Mouse (Mus musculus) heart, embryonic 13.5 days (tissue): ENCODE measurements at regions not wholly inside any gene's neighbourhood (a gene's known extent, or its start where the extent isn't known, plus 50 kb on each side); places are given as distances from the start of the nearest gene placed in this dataset.

Experiments
- ATAC-seq: fragments of 200-750 bp; cut with Nextera tagmentation; 2 replicates; pipeline ENCODE4 v1.8.0; 2017; ENCODE audit warnings: moderate TSS enrichment; ENCODE audit not compliant: insufficient number of reproducible peaks, low FRiP score, low TSS enrichment; ENCODE audit errors: extremely low read depth
- H3K27ac ChIP-seq: fragments of 300-500 bp; sonication (generic); replicated peaks from 2 replicates; pipeline ENCODE4 v1.5.1; 2015; ENCODE audit warnings: moderate library complexity, mild to moderate bottlenecking, inconsistent platforms
- H3K27me3 ChIP-seq: fragments of 300-500 bp; sonication (generic); replicated peaks from 2 replicates; pipeline ENCODE4 v1.6.1; 2015; ENCODE audit warnings: mild to moderate bottlenecking, inconsistent platforms
- H3K36me3 ChIP-seq: fragments of 300-500 bp; sonication (generic); 2 replicates; pipeline ENCODE4 v1.6.1; 2015; ENCODE audit warnings: mild to moderate bottlenecking, inconsistent platforms
- H3K4me1 ChIP-seq: fragments of 300-500 bp; sonication (generic); 2 replicates; pipeline ENCODE4 v1.6.1; 2015; ENCODE audit warnings: inconsistent platforms
- H3K4me2 ChIP-seq: fragments of 300-500 bp; sonication (generic); 2 replicates; pipeline ENCODE4 v1.6.1; 2015; ENCODE audit warnings: inconsistent platforms, mild to moderate bottlenecking, moderate library complexity
- H3K4me3 ChIP-seq: fragments of 300-500 bp; sonication (generic); 2 replicates; pipeline ENCODE4 v1.5.1; 2015; ENCODE audit warnings: moderate library complexity, mild to moderate bottlenecking, inconsistent platforms
- H3K9ac ChIP-seq: fragments of 300-500 bp; sonication (generic); 2 replicates; pipeline ENCODE4 v1.6.1; 2015; ENCODE audit warnings: inconsistent platforms, mild to moderate bottlenecking, moderate library complexity
- H3K9me3 ChIP-seq: fragments of 300-500 bp; sonication (generic); 2 replicates; pipeline ENCODE4 v1.6.1; 2016; ENCODE audit warnings: inconsistent platforms
- WGBS: fragments of 180-500 bp; shearing (Covaris S2); methylation state at CpG from one replicate; pipeline ENCODE4 v1.1.7; 2015; ENCODE audit warnings: mixed read lengths; 5-methylcytosine and 5-hydroxymethylcytosine counted together

- Histone ChIP-seq H3K27me3 (no peaks in the 10 kb centered on the region), H3K9me3 (peaks cover 22% of the 10 kb centered on the region), H3K9ac (no peak overlapping the region), H3K4me2 (no peak overlapping the region), H3K27ac (no peak overlapping the region), H3K4me1 (peaks cover 4% of the 10 kb centered on the region; the same call in 1 of the 2 replicates), H3K36me3 (no peaks in the 10 kb centered on the region), H3K4me3 (no peak overlapping the region)
- 84% methylated on average over 8 of the region's 8 CpGs for WGBS
- ATAC-seq = no peak
These were observed 75.1 kb upstream of the Atp2b1 start for GRCm38 (mm10) chr10:98838926-98839679.

- 90% methylated on average over 11 of the region's 11 CpGs for WGBS
- Histone ChIP-seq H3K4me1 (peaks cover 4% of the 10 kb centered on the region; the same call in 1 of the 2 replicates), H3K9ac (no peak overlapping the region), H3K27ac (no peak overlapping the region), H3K9me3 (peaks cover 27% of the 10 kb centered on the region), H3K36me3 (no peaks in the 10 kb centered on the region), H3K4me3 (no peak overlapping the region), H3K4me2 (no peak overlapping the region), H3K27me3 (no peaks in the 10 kb centered on the region)
- ATAC-seq = no peak
These were observed 74.2 kb upstream of the Atp2b1 start for GRCm38 (mm10) chr10:98839963-98840362.

- no peak for ATAC-seq
- 90% methylated on average over 8 of the region's 8 CpGs for WGBS
These were observed 73.8 kb upstream of the Atp2b1 start for GRCm38 (mm10) chr10:98840411-98840810.

GRCm38 (mm10) chr10:98840957-98841831, 73.0 kb upstream of the Atp2b1 start:
- H3K27me3 ChIP-seq = no peaks in the 10 kb centered on the region
- H3K4me2 ChIP-seq = no peak overlapping the region
- no peak overlapping the region for H3K9ac ChIP-seq
- no peaks in the 10 kb centered on the region for H3K36me3 ChIP-seq
- no peak for ATAC-seq
- WGBS = 81% methylated on average over 13 of the region's 13 CpGs
- peaks cover 27% of the 10 kb centered on the region for H3K9me3 ChIP-seq
- H3K27ac ChIP-seq = no peak overlapping the region
- H3K4me3 ChIP-seq = no peak overlapping the region
- H3K4me1 ChIP-seq = peaks cover 4% of the 10 kb centered on the region; the same call in 1 of the 2 replicates

More at GRCm38 (mm10) chr10:98840411-98840810, 73.8 kb upstream of the Atp2b1 start:
- H3K4me3 ChIP-seq = no peak overlapping the region
- H3K27ac ChIP-seq = no peak overlapping the region
- peaks cover 27% of the 10 kb centered on the region for H3K9me3 ChIP-seq
- no peak overlapping the region for H3K4me2 ChIP-seq
- peaks cover 4% of the 10 kb centered on the region; the same call in 1 of the 2 replicates for H3K4me1 ChIP-seq
- no peaks in the 10 kb centered on the region for H3K36me3 ChIP-seq
- no peaks in the 10 kb centered on the region for H3K27me3 ChIP-seq
- no peak overlapping the region for H3K9ac ChIP-seq

- no peaks in the 10 kb centered on the region for H3K27me3 ChIP-seq
- H3K4me2 ChIP-seq = no peak overlapping the region
- WGBS = 79% methylated on average over 3 of the region's 3 CpGs
- no peak overlapping the region for H3K9ac ChIP-seq
- peaks cover 27% of the 10 kb centered on the region for H3K9me3 ChIP-seq
- H3K27ac ChIP-seq = no peak overlapping the region
- H3K4me1 ChIP-seq = peaks cover 4% of the 10 kb centered on the region; the same call in 1 of the 2 replicates
- H3K4me3 ChIP-seq = no peak overlapping the region
- no peak for ATAC-seq
- H3K36me3 ChIP-seq = no peaks in the 10 kb centered on the region
These were observed 72.3 kb upstream of the Atp2b1 start for GRCm38 (mm10) chr10:98841860-98842259.

GRCm38 (mm10) chr10:98842721-98843120, 71.5 kb upstream of the Atp2b1 start:
- Histone ChIP-seq H3K36me3 (no peaks in the 10 kb centered on the region), H3K27me3 (no peaks in the 10 kb centered on the region), H3K27ac (no peak overlapping the region), H3K4me3 (no peak overlapping the region), H3K9ac (no peak overlapping the region), H3K4me2 (no peak overlapping the region), H3K9me3 (peaks cover 27% of the 10 kb centered on the region), H3K4me1 (peaks cover 2% of the 10 kb centered on the region; the same call in 1 of the 2 replicates)
- 71% methylated on average over 1 of the region's 1 CpGs for WGBS
- ATAC-seq = no peak

- ATAC-seq = no peak
- Histone ChIP-seq H3K4me3 (no peak overlapping the region), H3K9me3 (peaks cover 3% of the 10 kb centered on the region; the same call in 1 of the 2 replicates), H3K9ac (no peak overlapping the region), H3K4me2 (no peak overlapping the region), H3K27ac (no peak overlapping the region), H3K4me1 (peaks cover 4% of the 10 kb centered on the region; the same call in 1 of the 2 replicates), H3K36me3 (no peaks in the 10 kb centered on the region), H3K27me3 (no peaks in the 10 kb centered on the region)
- whole genome bisulfite sequencing = 68% methylated on average over 3 of the region's 3 CpGs
These were observed 64.4 kb upstream of the Atp2b1 start for GRCm38 (mm10) chr10:98849851-98850250.

- ATAC-seq = no peak
- Histone ChIP-seq H3K27me3 (no peaks in the 10 kb centered on the region), H3K9me3 (no peaks in the 10 kb centered on the region), H3K4me1 (peaks cover 12% of the 10 kb centered on the region), H3K36me3 (no peaks in the 10 kb centered on the region), H3K4me2 (no peak overlapping the region), H3K4me3 (no peak overlapping the region), H3K27ac (peak overlapping the region; percentile 62), H3K9ac (no peak overlapping the region)
- 24% methylated on average over 3 of the region's 3 CpGs for WGBS
These were observed 56.8 kb upstream of the Atp2b1 start for GRCm38 (mm10) chr10:98857395-98857794.

- H3K4me1 ChIP-seq = peaks cover 16% of the 10 kb centered on the region
- ATAC-seq = no peak
- WGBS = 72% methylated on average over 10 of the region's 10 CpGs
- no peaks in the 10 kb centered on the region for H3K36me3 ChIP-seq
- H3K9ac ChIP-seq = no peak overlapping the region
- no peak overlapping the region for H3K27ac ChIP-seq
- H3K9me3 ChIP-seq = no peaks in the 10 kb centered on the region
- H3K27me3 ChIP-seq = no peaks in the 10 kb centered on the region
- no peak overlapping the region for H3K4me2 ChIP-seq
- no peak overlapping the region for H3K4me3 ChIP-seq
These were observed 52.7 kb upstream of the Atp2b1 start for GRCm38 (mm10) chr10:98861521-98861920.

GRCm38 (mm10) chr10:98862712-98863111, 51.5 kb upstream of the Atp2b1 start:
- no peak for ATAC-seq
- WGBS = 35% methylated on average over 4 of the region's 4 CpGs
- H3K36me3 ChIP-seq = no peaks in the 10 kb centered on the region
- no peak overlapping the region for H3K27ac ChIP-seq
- peaks cover 9% of the 10 kb centered on the region for H3K4me1 ChIP-seq
- no peak overlapping the region for H3K9ac ChIP-seq
- H3K4me3 ChIP-seq = no peak overlapping the region
- H3K4me2 ChIP-seq = no peak overlapping the region
- H3K27me3 ChIP-seq = no peaks in the 10 kb centered on the region
- H3K9me3 ChIP-seq = no peaks in the 10 kb centered on the region

GRCm38 (mm10) chr10:98864384-98864783, 49.8 kb upstream of the Atp2b1 start:
- H3K4me3 ChIP-seq = no peak overlapping the region
- no peaks in the 10 kb centered on the region for H3K36me3 ChIP-seq
- no peak overlapping the region for H3K9ac ChIP-seq
- H3K9me3 ChIP-seq = no peaks in the 10 kb centered on the region
- H3K4me1 ChIP-seq = peaks cover 8% of the 10 kb centered on the region; the same call in 1 of the 2 replicates
- no peak overlapping the region for H3K27ac ChIP-seq
- no peak overlapping the region for H3K4me2 ChIP-seq
- no peak for ATAC-seq
- WGBS = 78% methylated on average over 5 of the region's 5 CpGs
- H3K27me3 ChIP-seq = no peaks in the 10 kb centered on the region
